Mouse (Mus musculus) testis, postnatal 10 days (tissue): ENCODE measurements around the gene Chmp6.

Experiments
- DNase-seq: peaks from one replicate; pipeline ENCODE4 v3.0.0; 2021; ENCODE audit warnings: low spot score

The Chmp6 gene

GRCm38 (mm10) chr11:119913291-119913934, at the start of gene Chmp6:
Chmp6 (plus strand) TSS chr11:119913441.
- peak; percentile 95 for DNase-seq

- DNase-seq: no peak
Measured at GRCm38 (mm10) chr11:119866837-119867236, 46.4 kb upstream of the Chmp6 start.

GRCm38 (mm10) chr11:119868138-119868537, 45.1 kb upstream of the Chmp6 start:
- no peak for DNase-seq

DNA sequence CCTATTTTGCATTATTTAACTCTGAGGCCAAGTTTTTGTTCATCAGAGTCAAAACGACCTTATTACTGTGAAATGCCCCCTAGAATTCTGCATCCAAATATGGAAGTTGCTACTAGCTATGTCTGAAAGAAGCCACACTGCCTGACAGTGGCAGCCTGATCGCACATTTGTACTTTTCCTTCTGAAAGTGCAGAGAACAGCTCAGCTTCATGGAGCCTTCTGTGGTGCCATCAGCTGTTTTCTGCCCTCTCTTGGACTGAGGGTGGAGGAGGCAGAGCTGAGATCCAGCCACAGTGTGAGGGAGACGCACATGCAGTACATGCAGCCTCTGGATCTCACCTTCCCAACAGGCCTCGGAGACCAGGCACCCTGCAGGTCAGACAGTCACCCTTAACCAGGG, 44.7 kb upstream of the Chmp6 start:
- no peak for DNase-seq

DNA sequence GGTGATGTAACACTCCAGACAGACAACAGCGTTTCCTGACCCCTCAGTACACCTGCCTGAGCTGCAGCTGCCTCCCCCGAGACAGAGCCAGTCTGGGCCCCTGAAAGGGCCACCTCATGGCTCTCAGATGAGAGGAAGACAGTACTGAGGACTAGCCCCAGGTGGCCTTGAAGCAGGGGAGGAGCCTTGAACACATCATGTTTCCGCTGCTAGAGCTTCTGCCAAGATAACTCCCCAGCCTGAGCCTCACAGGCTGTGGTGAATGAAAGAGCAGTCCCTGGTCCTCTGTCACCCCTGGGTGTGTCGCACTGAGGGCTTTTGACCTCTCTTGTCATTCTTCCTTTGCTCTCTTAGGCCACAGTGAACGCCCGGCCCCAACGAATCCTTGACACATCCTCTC, 42.1 kb upstream of the Chmp6 start:
- DNase-seq: no peak

GRCm38 (mm10) chr11:119873643-119874042, 39.6 kb upstream of the Chmp6 start:
- no peak for DNase-seq

- no peak for DNase-seq
Measured at GRCm38 (mm10) chr11:119874841-119875240, 38.4 kb upstream of the Chmp6 start.

DNA sequence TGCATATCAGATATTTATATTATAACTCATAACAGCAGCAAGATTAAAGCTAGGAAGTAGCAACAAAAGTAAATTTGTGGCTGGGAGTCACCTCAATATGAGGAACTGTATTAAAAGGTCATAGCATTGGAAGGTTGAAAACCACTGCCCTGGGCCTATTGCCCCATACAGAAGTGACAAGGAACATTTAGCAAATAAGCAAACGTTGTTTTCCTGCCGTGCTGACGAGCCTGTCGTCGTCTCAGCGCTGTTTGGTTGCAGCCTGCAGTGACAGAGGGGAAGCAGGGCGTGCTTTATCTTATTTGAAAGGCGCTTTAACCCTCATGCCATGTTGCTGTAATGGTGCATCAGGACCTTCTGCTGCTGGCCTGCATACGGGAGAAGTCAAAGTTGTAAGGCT, 37.6 kb upstream of the Chmp6 start:
- DNase-seq: no peak

GRCm38 (mm10) chr11:119877124-119877523, 36.1 kb upstream of the Chmp6 start:
- no peak for DNase-seq

DNA sequence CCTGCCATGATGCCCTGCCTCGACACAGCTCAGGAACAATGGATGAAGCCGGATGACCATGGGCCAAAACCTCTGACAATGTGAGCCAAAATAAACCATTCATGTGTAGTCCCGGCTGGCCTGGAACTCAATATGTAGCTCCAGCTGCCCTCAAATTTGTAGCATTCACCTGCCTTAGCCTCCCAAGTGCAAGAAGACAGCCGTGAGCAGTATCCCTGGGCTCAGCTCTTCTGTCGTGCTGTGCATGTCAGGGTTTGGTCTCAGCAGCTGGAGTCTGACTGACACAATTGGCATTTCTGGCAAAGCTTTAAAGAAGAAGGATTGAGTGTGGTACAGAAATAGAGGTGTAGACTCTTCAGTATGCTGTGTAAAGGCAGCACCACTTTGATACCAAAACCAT, 33.7 kb upstream of the Chmp6 start:
- no peak for DNase-seq

- DNase-seq: no peak
Measured at GRCm38 (mm10) chr11:119883646-119884045, 29.6 kb upstream of the Chmp6 start.

GRCm38 (mm10) chr11:119889966-119890365, 23.3 kb upstream of the Chmp6 start:
- DNase-seq: no peak

GRCm38 (mm10) chr11:119891601-119892215, 21.5 kb upstream of the Chmp6 start:
- no peak for DNase-seq

- no peak for DNase-seq
Measured at GRCm38 (mm10) chr11:119893667-119894236, 19.5 kb upstream of the Chmp6 start.

DNA sequence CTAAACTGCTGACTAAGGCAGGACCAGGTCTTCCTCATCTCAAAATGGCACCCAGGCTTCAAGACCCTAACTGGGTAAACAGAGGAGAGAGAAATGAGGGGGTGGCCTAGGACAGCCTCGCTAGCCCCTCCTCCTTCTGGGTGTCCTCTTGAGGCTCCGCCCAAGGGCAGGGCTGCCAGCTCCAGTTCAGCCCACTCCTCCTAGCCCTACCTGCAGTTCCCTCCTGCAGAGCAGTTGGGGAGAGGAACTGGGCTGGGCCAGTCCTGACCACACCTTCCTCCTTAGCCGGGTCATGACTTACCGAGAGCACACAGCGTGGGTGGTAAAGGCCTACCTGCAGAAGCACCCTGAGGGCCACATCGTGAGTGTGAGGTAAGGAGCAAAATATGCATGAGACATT, 18.6 kb upstream of the Chmp6 start:
- DNase-seq: no peak

DNA sequence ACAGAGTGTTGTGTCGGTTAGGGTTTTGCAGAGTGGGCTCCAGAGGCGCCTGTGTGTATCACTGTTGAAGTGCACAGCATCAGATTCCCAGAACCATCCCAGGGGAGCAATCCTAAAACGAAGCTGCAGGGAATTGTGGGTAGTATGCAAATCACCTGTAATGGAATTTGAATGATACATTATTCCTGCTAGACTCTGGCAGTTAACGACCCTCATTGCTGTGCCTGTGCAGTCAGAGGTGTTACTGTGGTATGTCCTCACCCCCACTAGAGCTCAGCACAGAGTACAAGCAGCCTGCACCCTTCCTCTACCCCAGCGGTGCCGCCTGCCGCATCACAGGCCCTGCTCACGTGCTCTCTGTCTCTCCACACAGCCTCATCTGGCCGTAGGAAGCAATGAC, 16.2 kb upstream of the Chmp6 start:
- no peak for DNase-seq

DNA sequence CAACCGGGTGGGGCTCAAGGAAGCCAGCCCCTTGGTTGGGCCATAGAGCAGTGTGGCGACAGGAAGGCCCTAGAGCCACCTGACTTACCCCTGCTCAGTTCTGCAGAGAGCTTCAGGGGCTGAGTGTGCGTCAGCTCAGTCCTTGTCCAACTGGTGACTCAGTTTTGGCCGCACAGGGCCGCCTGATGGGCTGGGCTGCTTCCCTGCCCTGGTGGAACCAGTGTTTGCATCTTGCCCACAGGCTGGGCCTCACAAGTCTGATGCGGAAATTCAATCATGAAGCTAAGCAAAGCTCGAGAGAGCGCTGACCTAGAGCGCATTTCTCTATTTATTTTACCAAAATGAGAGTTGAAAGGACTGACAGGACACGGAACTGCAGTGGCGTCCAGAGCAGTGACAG, 14.3 kb upstream of the Chmp6 start:
- DNase-seq: no peak

- DNase-seq: no peak
Measured at GRCm38 (mm10) chr11:119901174-119901573, 12.1 kb upstream of the Chmp6 start.

DNA sequence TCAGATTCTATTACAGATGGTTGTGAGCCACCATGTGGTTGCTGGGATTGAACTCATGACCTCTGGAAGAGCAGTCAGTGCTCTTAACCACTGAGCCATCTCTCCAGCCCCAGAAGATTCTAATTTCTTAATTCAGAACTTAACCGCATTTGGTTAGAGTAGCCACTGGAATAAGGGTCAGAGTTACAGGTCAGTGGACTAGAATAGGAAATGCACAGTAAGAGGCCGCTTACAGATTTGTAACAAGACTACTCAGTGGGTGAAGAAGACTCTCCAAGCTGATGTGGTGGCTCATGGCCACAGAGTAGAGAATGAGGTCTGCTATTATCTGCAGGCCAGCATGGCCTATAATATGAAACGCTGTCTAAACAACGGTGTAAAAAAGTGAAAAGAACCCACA, 10.3 kb upstream of the Chmp6 start:
- no peak for DNase-seq

DNA sequence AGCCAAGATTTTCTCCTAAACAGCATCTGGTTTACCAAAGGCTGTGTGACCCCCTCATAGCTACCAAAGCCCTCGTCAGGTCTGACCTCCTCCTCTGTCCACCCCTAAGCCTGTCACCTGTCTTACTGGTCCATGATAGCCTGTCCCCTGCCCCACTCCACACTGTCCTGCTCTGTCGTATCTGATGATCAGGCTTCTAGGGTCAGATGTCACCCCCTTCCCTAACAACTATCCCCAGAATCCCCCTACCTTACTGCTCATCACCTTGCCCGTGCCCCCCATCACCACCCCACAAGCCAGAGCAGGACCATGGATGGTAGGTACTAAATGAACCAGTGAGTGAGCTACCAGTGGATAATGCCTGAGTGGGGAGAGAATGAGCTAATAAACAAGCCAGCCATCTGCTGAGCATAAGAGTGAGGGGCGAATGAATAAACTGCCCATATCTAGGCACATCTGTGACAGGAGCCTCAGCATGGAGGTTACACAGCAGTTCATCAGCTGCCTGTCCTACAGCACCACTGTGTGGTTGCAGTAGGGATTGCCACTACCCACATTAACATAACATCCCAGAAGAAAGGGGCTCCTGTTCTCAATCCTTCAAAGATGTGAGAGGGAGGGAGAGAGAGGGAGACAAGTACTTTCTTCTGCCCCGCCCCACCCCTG, 8.5 kb upstream of the Chmp6 start:
- DNase-seq: peak; percentile 80

GRCm38 (mm10) chr11:119905794-119906193, 7.4 kb upstream of the Chmp6 start:
- no peak for DNase-seq

- no peak for DNase-seq
Measured at GRCm38 (mm10) chr11:119907006-119907650, 6.1 kb upstream of the Chmp6 start.

DNA sequence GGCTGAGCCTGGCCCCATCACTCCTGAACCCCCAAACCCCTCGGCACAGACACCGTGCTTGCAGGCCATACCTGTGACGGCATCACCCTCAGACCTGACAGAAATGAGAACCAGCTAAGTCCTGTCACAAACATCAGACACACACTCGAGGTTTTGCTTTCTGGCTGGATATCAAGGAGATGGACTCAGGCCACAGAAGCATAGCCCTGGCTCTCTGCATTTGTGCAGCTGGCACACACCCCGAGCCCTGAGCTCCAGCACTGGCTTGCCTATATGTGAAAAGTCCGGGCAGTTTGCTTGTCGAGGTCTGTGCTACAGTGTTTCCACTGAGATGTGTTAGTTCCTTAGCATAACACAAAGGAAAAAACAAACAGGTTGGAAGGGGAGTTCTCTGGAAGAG, 5.5 kb upstream of the Chmp6 start:
- DNase-seq: no peak
